Mouse (Mus musculus) frontal cortex, adult 2 months (tissue): ENCODE measurements around the gene Akap8l. TPM values are rescaled to one million over a fixed set of nuclear protein-coding genes. Genes with fewer than 3 reads are reported as not detected.
A peak's percentile ranks its signal among the peaks of the same experiment; 100 is the strongest.

Experiments
- DNase-seq, 2 experiments: peaks; one replicate each; pipeline ENCODE4 v3.0.0; 2022; ENCODE audit warnings: low spot score in 1 of 2; ENCODE audit errors: extremely low spot score in 1 of 2
- polyA plus RNA-seq: library from polyadenylated mRNA; depleted of rRNA; stranded (reverse); fragments of >200 nt; gene quantifications from 2 replicates; pipeline ENCODE4 v1.2.3, GENCODE M21; 2012; rRNA removed

Gene Akap8l
- 347 and 400 TPM in 2 replicates for polyA plus RNA-seq

DNA sequence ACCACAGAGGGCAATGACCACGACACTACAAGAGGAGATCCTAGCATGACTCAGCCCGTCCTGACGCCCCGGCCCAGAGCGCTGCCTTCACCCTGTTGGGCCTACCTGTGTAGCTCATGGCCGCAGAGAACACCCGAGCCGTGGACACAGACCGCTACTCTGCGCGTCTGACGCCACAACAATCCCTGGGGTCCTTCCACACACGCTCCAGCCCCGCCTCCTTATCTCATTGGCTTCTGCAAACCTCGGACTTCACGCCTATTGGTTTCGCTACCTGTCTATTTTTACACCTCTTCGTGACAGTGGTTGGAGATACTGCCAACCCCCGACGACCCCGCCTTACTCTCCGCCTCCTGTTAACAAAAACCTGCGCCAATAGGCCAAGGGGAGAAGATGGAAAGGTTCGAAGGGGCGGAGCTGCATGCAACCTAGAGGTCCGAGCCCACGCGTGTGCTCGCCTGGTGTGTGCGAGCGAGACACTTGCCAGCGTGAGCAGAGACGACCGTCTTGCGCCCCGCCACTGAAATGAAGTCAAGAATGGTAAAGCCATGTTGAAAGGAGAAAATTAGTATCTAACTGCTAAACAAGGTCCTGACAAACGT is at the start of gene Akap8l:
TSS of gene Akap8l (minus strand) at position 226 of the 602 bp plus-strand sequence.
- DNase-seq: peak; percentile 98 to 99

DNA sequence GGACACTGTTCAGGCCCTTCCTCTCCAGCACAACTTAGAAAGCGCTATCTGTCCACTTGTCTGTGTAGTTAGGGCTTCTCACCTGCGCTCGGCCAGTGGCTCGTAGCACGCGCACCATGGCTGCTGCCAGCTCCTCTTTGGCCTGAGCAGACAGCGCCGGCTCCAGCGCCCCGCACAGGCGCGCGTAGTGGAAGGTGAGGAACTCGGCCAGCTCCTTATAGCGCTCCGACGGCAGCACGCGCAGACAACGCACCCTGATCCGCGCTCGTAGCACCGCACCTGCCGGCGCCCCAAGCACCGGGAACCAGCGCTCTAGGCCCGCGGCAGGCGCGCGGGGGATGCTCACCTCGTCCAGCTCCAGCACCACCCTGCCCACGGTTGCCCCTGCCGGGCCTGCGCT is 45.9 kb upstream of the Akap8l start:
- DNase-seq: no peak

DNA sequence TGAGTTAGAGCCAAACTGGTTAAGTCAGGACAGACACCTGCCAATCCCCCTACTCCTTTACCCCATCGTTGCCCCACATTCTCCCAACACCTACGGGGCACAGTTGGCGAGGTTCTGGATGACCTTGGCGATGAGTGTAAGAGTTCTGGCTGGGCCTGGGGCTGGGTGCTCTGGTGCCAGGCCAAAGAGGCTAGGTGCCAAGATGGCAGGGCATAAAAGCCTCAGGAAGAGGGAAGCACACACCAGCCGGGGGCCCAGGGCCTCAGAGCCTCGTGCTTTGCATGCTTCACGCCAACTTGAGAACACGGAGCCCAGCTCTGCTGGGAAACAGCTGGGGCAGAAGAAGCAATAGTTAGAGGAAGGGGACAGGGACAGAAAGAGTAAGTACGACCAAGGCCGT is 43.5 kb upstream of the Akap8l start:
- DNase-seq: no peak

DNA sequence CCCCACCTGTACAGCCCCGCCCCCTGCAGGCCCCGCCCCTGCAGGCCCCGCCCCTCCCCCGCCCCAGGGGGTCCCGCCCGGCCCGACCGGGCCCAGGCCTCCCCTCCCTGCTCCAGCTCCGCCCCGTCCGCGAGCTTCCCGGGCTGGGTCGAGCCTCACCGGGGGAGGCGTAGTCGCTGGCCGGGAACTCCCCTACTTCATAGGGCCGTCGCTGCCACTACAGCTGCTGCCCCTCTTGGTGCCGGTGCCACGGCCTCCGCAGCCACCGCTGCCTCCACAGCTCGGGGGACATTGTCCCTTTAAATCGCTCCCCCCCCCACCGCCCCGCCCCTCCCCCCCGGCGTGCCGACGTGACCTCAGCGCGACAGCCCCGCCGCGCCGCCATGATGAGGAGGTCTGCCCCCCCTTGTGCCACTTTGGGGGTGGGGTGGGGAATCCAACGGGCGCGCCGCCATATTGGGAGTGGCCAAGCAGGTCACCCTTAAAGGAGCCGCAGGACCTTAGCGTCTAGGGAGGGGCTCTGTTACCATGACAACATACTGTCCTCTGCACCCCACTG is 38.8 kb upstream of the Akap8l start, which contains the start of gene Wiz:
TSS of gene Wiz (minus strand) at position 339 of the 559 bp plus-strand sequence.
- DNase-seq: peak; percentile 89 to 96

DNA sequence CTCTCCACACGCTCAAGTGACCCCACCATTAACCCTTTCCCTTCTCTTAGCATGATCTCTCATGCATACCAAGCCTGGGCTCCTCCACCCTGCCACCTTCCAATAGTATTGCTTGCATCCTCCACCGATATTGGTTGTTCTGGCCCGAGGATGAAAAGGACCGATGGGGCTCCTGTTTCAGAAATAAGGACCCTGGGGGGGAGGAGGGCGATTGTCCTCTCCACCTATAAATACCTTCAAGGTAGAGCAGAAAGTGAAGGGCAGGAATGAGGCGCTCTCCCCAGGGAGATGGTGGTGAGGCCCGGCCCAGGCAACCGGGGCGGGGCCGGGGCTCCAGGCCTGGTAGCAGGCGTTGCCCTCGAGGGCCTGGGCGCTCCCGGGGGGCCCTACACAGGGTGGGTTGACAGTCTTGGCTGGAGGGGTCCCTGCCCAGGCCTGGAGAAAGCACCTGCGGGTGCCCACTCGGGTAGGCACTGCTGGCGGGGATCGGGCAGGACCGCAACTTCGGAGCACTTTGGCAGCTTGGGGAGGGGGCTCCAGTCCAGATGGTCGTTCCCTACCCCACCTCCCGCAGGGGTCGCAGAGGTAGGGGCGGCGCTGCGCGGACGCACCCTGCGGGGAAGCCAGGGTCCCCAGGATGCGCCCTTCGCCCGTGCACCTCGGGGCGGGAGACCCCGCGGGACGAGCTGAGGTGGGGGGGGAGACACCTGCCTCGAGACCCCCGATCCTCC is 38.1 kb upstream of the Akap8l start:
- peak in 1 of 2 experiments; percentile 16 for DNase-seq

DNA sequence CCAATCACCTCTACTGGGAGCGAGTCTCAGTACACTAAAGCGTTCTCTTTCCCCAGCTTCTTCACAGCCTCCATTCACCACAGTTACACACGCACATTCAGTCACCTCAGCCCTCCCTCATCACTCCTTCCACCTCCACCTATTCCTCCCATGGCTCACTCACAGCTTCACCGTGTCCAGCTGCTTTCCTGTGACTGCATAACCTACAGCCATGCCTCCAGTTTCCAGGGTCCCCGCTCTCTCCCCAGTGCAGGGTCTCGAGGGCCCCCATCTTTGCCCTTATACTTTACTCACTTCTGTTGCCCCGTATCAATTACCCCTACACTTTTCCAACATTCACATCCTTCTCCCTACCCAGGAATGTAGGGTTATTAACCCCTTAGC is 37.6 kb upstream of the Akap8l start:
- DNase-seq: peak in 1 of 2 experiments; percentile 12

DNA sequence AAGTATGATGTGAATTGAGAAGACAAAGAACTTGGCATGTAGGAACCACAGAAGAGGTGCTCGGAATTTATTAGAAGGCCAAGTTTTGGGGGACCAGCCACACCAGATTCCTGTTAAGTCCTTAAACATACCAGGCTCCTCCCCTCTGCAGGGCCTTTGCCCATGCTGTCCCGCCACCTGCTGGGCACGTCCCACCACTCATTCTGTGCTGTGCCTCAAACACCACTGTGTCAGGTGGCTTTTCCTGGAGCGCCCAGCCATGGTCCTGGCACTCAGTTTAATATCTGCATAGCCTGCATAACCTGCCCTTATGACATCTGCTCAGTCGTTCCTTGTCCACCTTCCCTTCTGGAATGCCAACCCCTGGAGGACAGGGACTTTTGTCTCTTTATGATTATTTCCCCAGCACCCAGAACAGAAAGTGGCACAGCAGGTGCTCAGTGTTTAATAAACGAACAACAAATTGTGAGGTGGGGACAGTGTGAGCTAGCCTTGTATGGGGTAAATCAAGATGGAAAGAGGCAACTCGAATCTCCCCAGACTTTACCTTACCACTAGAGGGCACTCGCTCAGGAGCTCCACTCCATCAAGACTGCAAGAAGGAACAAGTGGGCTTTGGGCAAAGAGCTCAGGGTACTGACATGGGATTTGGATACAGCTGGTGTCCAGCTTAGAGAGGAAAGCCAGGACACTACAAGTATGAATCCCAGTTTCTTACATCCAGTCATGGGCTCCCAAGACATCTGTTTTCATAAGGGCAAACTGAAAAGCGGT is 36.4 kb upstream of the Akap8l start:
- peak in 1 of 2 experiments; percentile 74 for DNase-seq

DNA sequence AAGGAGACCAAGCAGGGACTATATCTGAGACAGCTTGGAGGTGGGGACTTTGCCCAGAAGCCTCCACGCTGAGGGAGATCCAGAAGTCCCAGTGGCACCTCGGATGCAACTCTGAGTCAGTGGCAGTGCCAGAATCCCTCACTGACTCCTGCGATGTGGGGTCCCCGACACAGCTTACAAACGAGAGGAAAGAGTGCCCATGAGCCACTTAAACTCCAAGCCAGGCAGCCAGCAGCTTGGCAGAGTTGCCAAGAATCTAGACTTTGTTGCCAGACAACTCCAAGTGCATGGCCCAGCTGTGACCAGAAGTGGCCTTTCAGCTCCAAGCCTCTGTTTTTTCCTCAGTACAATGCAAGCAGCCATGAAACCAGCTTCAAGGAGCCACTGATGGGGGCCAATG is 33.3 kb upstream of the Akap8l start:
- DNase-seq: no peak

DNA sequence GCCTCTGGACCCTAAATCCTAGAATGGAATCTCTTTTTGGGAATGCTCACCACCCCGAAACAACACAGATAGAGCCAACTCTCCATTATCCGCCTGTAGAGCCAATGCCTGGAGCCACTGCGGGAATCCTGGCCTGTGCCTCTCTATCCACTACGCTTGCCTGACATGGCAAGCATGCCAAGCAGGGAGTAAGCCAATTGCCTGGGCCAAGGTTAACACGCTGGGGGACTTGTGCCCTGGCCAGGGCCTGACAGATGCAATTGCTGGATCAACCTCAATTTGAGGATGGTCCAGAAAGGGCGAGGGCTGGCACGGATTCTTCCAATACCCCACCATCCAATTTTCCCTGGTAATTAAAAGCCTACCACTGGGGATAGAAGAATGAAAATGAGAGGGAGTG is 32.2 kb upstream of the Akap8l start:
- DNase-seq: no peak

DNA sequence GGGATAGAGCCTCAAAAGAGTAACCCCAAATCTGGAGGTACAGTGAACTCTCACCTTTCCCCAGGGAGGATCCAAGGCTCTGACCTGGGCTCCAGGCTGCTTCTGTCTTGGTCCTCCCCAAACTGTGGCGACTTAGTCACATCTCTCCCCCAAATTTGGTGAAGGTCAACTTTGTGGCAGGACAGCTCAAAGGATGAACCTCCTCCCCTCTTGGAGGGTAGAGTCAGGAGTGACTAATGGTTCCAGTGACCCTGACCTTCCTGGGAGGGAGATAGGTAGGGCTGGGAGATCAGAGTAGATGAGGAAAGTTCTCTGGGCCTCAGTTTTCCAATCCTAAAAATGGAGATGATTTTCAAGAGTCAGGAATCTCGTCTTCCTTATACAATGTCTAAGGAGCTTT is 28.4 kb upstream of the Akap8l start:
- DNase-seq: no peak

DNA sequence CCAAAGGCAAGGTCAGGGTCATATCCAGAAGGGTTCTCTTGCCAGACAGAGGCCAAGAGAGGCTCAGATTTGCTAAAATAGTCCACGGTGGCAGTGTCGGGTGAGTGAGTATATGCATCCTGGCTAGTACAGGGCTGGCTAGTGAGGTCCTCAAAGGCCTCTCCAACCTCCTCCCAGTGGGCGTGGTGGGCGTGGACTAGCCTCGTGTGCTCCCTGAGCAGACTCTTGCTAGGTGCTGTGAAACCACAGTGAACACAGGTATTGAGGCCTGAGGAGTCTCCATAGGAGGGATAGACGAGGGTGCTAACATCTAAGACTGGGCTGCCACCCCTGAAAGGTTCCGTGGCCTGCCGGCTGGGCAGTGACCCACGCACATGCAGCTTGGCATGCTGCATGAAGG is 26.7 kb upstream of the Akap8l start:
- no peak for DNase-seq

DNA sequence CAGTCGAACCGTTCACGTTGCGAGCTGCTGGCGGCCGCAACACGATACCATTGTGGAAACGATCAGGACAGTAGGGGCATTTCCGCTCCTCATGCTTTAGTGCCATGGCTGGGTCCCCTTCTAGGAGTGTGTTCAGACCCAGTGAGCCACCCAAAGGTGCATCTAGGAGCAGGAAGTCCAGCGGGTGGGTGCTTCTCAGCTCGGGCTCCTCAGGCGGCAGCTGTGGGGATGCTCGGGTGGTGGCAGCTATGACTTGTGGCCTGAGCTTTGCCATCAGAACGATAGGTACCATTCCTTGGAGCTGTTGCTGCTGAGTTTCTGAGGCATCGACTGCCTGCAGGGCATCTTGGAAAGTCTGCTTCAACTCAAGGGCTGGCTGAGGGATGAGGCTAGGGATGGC is 26.1 kb upstream of the Akap8l start:
- no peak for DNase-seq

DNA sequence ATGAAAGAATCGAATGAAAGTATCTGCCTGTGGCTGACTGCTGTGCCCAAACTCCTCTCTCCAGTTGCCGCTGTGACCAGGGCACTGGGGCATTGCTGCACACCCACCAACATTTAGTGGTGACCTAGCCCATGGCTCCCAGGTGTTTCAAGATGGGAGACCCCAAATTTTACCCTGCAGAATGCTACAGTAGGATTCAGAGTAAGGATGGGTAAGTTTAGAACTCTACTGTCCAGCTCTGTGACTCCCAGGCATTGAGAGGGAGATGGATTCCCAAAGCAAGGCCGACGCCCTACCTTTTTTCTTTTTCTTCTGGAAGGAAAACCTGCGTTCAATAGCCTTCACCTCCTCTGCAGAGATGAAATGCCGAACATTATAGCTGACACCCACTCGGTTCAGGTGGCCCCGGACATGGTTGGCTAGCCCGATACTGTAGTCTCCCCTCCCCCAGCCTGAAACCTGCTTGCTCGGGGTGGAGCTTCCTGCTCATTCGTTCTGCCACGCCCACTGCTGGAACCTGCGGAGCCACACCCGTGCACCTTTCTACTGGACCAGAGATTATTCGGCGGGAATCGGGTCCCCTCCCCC is 18.7 kb upstream of the Akap8l start:
- DNase-seq: no peak

DNA sequence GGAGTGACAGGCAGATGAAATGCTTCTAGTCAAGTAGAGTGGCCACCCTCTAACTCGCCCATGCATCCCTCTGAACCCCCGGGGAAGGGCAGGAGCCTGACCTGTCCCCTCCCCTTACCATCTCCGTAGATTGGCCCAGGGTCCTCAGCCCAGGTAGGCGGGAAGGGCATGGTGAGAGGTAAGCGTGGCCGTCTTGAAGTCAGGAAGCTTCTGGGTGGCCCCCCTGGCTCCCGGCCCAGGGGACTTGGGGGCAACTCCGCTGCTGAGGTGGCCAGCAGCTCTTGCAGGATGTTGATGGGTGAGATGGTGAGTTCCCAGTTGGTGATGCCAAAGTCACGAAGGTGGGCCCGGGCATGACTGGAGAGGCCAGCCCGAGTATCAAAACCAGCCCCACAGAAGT is 17.3 kb upstream of the Akap8l start:
- no peak for DNase-seq

DNA sequence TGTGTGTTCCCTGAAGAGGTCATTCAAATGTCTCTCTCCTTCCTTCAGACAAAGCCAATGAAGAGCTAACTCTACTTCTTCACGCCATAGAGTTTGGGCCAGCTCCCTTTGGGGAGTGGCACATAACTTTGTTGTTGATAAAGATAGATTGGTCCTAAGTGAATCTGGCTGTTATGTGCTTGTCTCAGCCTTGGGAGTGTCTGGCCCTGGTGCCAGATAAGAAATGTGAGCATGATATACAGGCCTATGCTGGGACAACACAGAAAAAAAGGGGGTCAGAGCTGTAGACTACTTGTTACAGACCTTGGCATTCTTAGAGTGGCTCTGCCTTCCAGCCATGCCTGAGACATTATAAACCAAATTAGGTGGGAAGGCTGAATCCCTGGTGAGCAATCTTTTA is 14.9 kb upstream of the Akap8l start:
- DNase-seq: no peak

DNA sequence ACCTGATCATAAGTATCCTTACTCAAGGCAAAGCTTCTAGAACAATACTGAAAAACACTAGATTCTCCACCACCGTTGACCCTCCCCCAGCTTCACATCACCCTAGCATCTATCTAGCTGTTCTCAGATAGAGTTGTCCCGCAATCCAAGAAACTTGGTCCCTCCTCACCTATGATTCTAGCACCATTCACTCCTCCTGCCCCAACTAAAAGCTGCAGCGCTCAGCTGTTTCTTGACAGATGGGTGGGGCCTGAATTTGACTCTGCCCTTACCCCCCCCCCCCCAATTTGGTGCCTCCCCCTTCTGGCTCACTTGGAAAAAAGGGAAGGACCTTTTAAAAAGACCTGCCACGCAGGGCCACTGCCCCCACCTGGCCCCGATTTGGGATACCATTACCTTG is 14.4 kb upstream of the Akap8l start:
- DNase-seq: no peak

DNA sequence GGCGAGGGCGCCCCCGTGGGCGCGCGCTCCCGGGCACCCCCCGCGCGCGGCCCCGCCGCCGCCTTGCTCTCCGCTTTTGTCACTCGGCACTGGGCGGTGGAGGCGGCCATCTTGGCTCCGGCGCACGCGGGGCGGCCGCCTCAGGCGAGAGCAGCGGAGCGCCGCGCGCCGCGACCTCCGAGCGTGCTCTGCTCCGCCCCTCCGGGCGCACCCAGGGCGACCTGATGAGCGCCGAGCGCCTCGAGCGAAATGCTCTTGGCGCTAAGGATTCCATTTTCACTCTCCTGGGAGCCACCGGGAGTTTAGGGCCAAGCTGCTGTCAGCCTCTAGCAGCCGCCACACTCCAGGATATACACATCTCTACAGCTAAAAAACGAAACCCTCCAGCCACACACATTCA is 13.9 kb upstream of the Akap8l start:
- peak; percentile 68 to 90 for DNase-seq

DNA sequence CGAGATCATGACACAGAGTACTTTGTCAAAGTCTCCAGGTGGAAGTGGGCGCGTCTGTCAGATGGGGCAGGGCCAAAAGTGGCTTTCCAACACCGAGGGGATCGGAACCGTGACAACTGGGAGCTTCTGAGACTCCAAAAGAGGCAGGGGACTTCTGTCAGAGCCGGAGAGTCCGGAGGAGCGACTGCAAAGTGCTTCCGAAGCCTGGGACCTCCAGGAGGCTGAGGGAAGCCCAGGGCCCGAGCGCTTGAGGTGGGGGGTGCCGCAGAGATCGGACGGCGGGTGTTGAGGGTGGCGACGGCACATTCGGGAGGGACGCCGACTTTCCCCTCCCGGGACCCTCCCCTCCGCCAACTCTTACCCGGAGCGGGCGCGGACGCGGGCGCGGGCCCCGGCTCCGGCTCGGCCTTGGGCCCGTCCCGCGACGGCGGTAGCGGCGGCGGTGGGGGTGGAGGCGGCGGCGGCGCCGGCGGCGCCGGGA is 13.5 kb upstream of the Akap8l start:
- DNase-seq: no peak

DNA sequence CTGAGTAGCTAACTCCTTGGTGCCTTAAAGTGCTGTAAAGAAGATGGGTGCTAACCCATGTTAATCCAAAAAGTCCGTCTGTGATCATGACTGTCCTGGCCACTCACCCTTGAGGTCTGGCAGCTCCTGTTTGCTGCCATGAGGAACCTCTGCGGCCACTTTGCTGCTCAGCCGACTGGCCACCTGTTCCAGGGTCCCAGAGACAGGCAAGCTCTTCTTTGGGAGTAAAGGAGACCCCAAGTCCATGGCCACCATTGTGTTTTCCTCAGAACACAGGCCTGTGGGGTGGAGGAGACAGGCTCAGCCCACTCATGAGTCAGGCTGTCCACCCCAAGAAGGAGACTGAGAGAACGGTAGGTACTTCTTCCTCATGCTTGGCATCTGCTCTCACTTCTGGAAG is 12.3 kb upstream of the Akap8l start:
- DNase-seq: no peak

DNA sequence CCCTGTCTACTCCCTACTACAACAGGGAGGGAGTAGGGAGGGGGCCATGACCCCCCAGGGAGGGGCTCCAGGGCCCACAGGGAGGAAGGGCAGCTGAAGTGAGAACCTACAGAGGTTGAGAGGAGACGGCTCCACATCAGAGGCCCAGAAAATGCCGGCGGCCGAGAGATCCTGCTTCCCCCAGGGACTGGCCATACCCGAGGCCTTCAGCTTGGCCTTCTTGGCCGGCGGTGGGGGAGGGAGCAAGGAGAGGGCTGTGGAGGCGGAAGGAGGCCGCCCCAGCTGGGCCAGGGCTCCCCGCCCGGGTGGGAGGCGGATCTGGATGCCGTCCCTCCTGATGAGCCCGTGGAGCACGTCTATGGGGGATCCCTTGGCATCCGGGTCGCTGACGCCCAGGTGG is 9.5 kb upstream of the Akap8l start:
- no peak for DNase-seq

DNA sequence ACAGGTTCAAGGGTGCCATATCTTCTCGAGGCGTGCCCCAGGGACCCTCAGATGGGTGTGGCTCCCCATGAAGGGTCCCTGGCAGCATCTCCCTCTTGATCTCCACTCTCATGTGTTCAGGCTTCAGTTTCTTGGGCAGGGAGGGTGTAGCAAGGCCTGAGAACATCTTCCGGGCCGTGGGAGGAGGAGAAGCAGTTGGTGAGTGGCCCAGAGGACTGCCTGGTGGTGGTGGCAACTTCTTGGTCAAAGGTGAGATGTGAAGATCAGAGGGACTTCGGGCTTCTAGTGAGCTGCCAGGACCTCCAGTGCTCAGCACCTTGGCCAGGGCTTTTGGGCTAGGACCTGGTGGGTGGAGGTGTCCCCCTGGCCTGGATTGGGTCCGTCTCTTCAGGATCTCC is 8.5 kb upstream of the Akap8l start:
- no peak for DNase-seq
